Mouse (Mus musculus): ENCODE measurements at regions not wholly inside any gene's neighbourhood (a gene's known extent, or its start where the extent isn't known, plus 50 kb on each side); places are given as distances from the start of the nearest gene placed in this dataset.

GRCm38 (mm10) chr6:53233777-53234176, 53.3 kb upstream of the Creb5 start:
- H3K36me3 ChIP-seq (ENCODE audit: control insufficient read depth, insufficient read depth, low read length, poor library complexity, severe bottlenecking): no peaks in the 10 kb centered on the region
- no peaks in the 10 kb centered on the region for H3K4me1 ChIP-seq (ENCODE audit: control insufficient read depth, insufficient read depth, low read length)
- TF ChIP-seq POLR2A (IDR thresholded peaks at IDR 0.05; ENCODE audit: insufficient read depth, low read length) (no peak), EP300 (IDR thresholded peaks at IDR 0.05; ENCODE audit: insufficient read depth, low read depth, low read length) (no peak), CTCF (IDR thresholded peaks at IDR 0.05; ENCODE audit: low read depth, low read length) (no peak)

GRCm38 (mm10) chr6:53232616-53233015, 54.5 kb upstream of the Creb5 start:
- Histone ChIP-seq H3K4me1 (ENCODE audit: control insufficient read depth, insufficient read depth, low read length) (no peaks in the 10 kb centered on the region), H3K27ac (ENCODE audit: insufficient read depth, low read length) (no peak overlapping the region), H3K9ac (ENCODE audit: low read depth, poor library complexity, severe bottlenecking) (no peak overlapping the region), H3K36me3 (ENCODE audit: control insufficient read depth, insufficient read depth, low read length, poor library complexity, severe bottlenecking) (no peaks in the 10 kb centered on the region), H3K9me3 (replicated peaks; ENCODE audit: control insufficient read depth, insufficient read depth, low read length, poor library complexity, severe bottlenecking) (no peaks in the 10 kb centered on the region), H3K27me3 (ENCODE audit: control insufficient read depth, insufficient read depth, low read length, poor library complexity, severe bottlenecking) (no peaks in the 10 kb centered on the region), H3K4me3 (ENCODE audit: low read depth, low read length) (no peak overlapping the region)
- TF ChIP-seq CTCF (IDR thresholded peaks at IDR 0.05; ENCODE audit: low read depth, low read length): no peak
- TF ChIP-seq POLR2A (IDR thresholded peaks at IDR 0.05; ENCODE audit: insufficient read depth, low read length): no peak
- TF ChIP-seq EP300 (IDR thresholded peaks at IDR 0.05; ENCODE audit: insufficient read depth, low read depth, low read length): no peak

More at GRCm38 (mm10) chr6:53233777-53234176, 53.3 kb upstream of the Creb5 start:
- no peak overlapping the region for H3K4me3 ChIP-seq (ENCODE audit: low read depth, low read length)
- H3K27ac ChIP-seq (ENCODE audit: insufficient read depth, low read length): no peak overlapping the region
- H3K9ac ChIP-seq (ENCODE audit: low read depth, poor library complexity, severe bottlenecking): no peak overlapping the region
- H3K9me3 ChIP-seq (replicated peaks; ENCODE audit: control insufficient read depth, insufficient read depth, low read length, poor library complexity, severe bottlenecking): no peaks in the 10 kb centered on the region
- H3K27me3 ChIP-seq (ENCODE audit: control insufficient read depth, insufficient read depth, low read length, poor library complexity, severe bottlenecking): no peaks in the 10 kb centered on the region

GRCm38 (mm10) chr6:53229350-53229749, 57.7 kb upstream of the Creb5 start:
- Histone ChIP-seq H3K4me3 (ENCODE audit: low read depth, low read length) (no peak overlapping the region), H3K36me3 (ENCODE audit: control insufficient read depth, insufficient read depth, low read length, poor library complexity, severe bottlenecking) (no peaks in the 10 kb centered on the region), H3K27ac (ENCODE audit: insufficient read depth, low read length) (no peak overlapping the region), H3K9ac (ENCODE audit: low read depth, poor library complexity, severe bottlenecking) (no peak overlapping the region), H3K4me1 (ENCODE audit: control insufficient read depth, insufficient read depth, low read length) (no peaks in the 10 kb centered on the region), H3K9me3 (replicated peaks; ENCODE audit: control insufficient read depth, insufficient read depth, low read length, poor library complexity, severe bottlenecking) (no peaks in the 10 kb centered on the region), H3K27me3 (ENCODE audit: control insufficient read depth, insufficient read depth, low read length, poor library complexity, severe bottlenecking) (no peaks in the 10 kb centered on the region)
- TF ChIP-seq EP300 (IDR thresholded peaks at IDR 0.05; ENCODE audit: insufficient read depth, low read depth, low read length) (no peak), CTCF (IDR thresholded peaks at IDR 0.05; ENCODE audit: low read depth, low read length) (no peak)

- Histone ChIP-seq H3K36me3 (ENCODE audit: control insufficient read depth, insufficient read depth, low read length, poor library complexity, severe bottlenecking) (no peaks in the 10 kb centered on the region), H3K9me3 (replicated peaks; ENCODE audit: control insufficient read depth, insufficient read depth, low read length, poor library complexity, severe bottlenecking) (no peaks in the 10 kb centered on the region), H3K9ac (ENCODE audit: low read depth, poor library complexity, severe bottlenecking) (no peak overlapping the region), H3K4me3 (ENCODE audit: low read depth, low read length) (no peak overlapping the region), H3K27me3 (ENCODE audit: control insufficient read depth, insufficient read depth, low read length, poor library complexity, severe bottlenecking) (no peaks in the 10 kb centered on the region), H3K27ac (ENCODE audit: insufficient read depth, low read length) (no peak overlapping the region), H3K4me1 (ENCODE audit: control insufficient read depth, insufficient read depth, low read length) (no peaks in the 10 kb centered on the region)
- TF ChIP-seq POLR2A (IDR thresholded peaks at IDR 0.05; ENCODE audit: insufficient read depth, low read length) (no peak), CTCF (IDR thresholded peaks at IDR 0.05; ENCODE audit: low read depth, low read length) (no peak), EP300 (IDR thresholded peaks at IDR 0.05; ENCODE audit: insufficient read depth, low read depth, low read length) (no peak)
These were observed 65.0 kb upstream of the Creb5 start for GRCm38 (mm10) chr6:53222104-53222503.

GRCm38 (mm10) chr6:53221668-53222005, 65.4 kb upstream of the Creb5 start:
- H3K36me3 ChIP-seq (ENCODE audit: control insufficient read depth, insufficient read depth, low read length, poor library complexity, severe bottlenecking): no peaks in the 10 kb centered on the region
- TF ChIP-seq CTCF (IDR thresholded peaks at IDR 0.05; ENCODE audit: low read depth, low read length): no peak
- TF ChIP-seq EP300 (IDR thresholded peaks at IDR 0.05; ENCODE audit: insufficient read depth, low read depth, low read length): no peak
- no peak for TF ChIP-seq POLR2A (IDR thresholded peaks at IDR 0.05; ENCODE audit: insufficient read depth, low read length)
- H3K9ac ChIP-seq (ENCODE audit: low read depth, poor library complexity, severe bottlenecking): no peak overlapping the region
- no peak overlapping the region for H3K27ac ChIP-seq (ENCODE audit: insufficient read depth, low read length)
- no peaks in the 10 kb centered on the region for H3K27me3 ChIP-seq (ENCODE audit: control insufficient read depth, insufficient read depth, low read length, poor library complexity, severe bottlenecking)
- H3K4me3 ChIP-seq (ENCODE audit: low read depth, low read length): no peak overlapping the region
- no peaks in the 10 kb centered on the region for H3K4me1 ChIP-seq (ENCODE audit: control insufficient read depth, insufficient read depth, low read length)
- H3K9me3 ChIP-seq (replicated peaks; ENCODE audit: control insufficient read depth, insufficient read depth, low read length, poor library complexity, severe bottlenecking): no peaks in the 10 kb centered on the region

- TF ChIP-seq EP300 (IDR thresholded peaks at IDR 0.05; ENCODE audit: insufficient read depth, low read depth, low read length): no peak
- TF ChIP-seq POLR2A (IDR thresholded peaks at IDR 0.05; ENCODE audit: insufficient read depth, low read length): no peak
- TF ChIP-seq CTCF (IDR thresholded peaks at IDR 0.05; ENCODE audit: low read depth, low read length): no peak
- Histone ChIP-seq H3K36me3 (ENCODE audit: control insufficient read depth, insufficient read depth, low read length, poor library complexity, severe bottlenecking) (no peaks in the 10 kb centered on the region), H3K9me3 (replicated peaks; ENCODE audit: control insufficient read depth, insufficient read depth, low read length, poor library complexity, severe bottlenecking) (no peaks in the 10 kb centered on the region), H3K4me3 (ENCODE audit: low read depth, low read length) (no peak overlapping the region), H3K27me3 (ENCODE audit: control insufficient read depth, insufficient read depth, low read length, poor library complexity, severe bottlenecking) (no peaks in the 10 kb centered on the region), H3K9ac (ENCODE audit: low read depth, poor library complexity, severe bottlenecking) (no peak overlapping the region), H3K27ac (ENCODE audit: insufficient read depth, low read length) (no peak overlapping the region), H3K4me1 (ENCODE audit: control insufficient read depth, insufficient read depth, low read length) (no peaks in the 10 kb centered on the region)
These were observed 66.0 kb upstream of the Creb5 start for GRCm38 (mm10) chr6:53220784-53221667.

Data from ES-Bruce4 (cell line).